Mouse (Mus musculus) lung, postnatal 10 days (tissue): Measurements from ENCODE around the gene Ubl4a.
"Not testable (repeated sequence)": the region's sequence is repeated elsewhere in the genome, so short reads cannot be mapped to it uniquely, and the experiment has no call there.

Source experiments
- DNase-seq: peaks from one replicate; pipeline ENCODE4 v3.0.0; 2021

Ubl4a gene

DNA sequence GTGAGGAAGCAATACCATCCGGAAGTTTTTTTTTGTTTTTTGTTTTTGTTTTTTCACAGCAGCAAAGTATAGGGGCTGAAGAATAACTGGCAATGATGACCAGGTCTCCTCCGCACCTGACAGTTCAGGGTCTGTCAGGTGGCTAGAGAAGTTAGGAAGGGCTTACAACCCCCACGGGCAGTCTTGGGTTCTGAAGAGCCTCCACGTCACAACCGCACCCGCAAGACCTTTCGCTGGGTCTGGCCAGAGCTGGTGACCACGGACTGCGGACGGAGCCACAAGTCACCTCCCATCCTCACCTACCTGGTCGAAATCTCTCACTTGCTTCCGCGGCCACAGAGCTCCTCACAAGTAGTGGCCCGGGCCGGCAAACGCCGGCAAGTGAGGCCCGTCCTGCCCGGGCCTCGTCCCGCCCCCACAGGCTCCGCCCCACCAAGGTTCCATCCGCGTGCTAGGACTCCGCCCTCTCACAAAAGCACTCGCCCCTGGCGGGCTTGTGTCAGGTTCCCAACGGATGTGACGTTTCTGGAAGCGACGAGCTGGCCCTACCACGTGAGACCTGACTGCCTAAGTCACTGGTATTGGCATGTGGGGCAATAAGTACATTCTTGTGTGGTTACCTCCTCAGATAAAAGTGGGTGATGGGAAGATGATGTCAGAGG lies at the start of gene Ubl4a, which contains the start of gene Slc10a3:
Ubl4a (minus strand) TSS at position 331 of the 662 bp plus-strand sequence.
Slc10a3 (minus strand) TSS at position 462 of the 662 bp plus-strand sequence.
- DNase-seq = peak; percentile 95

DNA sequence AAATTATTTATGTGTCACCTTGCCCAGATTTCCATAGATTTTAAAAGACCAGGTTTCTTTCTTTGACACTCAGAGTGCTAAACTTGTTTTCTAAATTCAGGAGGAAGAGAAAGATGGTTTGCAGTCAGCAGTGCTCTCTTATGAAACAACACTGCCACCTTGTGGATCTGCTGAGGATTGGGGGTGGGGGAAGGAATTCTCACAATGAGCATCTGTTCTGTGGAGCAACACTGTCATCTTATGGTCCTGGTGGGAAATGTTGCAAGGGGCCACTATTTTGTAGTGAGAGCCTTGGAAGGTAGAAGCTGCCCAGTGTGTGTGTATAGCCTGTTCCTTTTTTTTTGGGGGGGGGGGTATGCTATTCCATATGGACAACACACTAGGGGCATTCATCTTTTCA lies 40.4 kb upstream of the Ubl4a start:
- DNase-seq = peak; percentile 84

DNA sequence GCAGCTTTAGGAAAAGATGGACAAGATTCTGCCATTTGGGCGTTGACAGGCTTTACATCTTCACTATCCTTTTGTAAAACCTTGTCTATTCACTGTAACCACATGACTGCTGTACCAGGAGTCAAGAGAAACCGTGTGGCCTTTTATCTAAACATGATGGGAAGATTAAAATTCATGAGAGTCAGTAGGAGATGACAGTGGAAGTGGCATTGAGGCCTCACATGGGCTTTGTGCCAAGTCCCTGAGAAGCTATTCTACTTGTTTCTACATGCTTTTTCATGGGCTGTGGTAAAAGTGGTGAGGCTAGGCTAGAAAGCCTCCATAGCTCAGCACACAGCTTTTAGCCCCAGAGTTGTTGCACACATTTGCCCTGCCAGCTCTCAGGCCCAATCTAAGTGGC lies 35.3 kb upstream of the Ubl4a start:
- no peak for DNase-seq

DNA sequence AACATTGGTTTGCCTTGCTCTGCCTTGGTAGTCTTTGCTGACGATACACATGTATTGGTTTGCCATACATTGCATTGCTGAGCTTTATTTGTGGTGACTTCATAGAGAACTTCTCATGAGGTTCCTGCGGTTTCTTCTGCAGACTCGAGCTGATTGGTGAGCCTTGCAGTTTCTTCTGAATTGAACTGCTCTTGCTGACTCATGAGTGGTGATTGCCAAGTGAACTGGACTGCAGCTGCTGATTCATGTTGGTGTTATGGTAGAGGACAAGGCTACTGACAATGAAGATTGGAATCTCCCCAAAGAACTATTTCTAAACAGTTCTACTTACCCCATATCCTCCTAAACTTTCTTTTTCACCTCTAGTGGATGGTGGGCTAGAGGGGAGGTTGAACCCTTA lies 27.1 kb upstream of the Ubl4a start:
- no peak for DNase-seq

DNA sequence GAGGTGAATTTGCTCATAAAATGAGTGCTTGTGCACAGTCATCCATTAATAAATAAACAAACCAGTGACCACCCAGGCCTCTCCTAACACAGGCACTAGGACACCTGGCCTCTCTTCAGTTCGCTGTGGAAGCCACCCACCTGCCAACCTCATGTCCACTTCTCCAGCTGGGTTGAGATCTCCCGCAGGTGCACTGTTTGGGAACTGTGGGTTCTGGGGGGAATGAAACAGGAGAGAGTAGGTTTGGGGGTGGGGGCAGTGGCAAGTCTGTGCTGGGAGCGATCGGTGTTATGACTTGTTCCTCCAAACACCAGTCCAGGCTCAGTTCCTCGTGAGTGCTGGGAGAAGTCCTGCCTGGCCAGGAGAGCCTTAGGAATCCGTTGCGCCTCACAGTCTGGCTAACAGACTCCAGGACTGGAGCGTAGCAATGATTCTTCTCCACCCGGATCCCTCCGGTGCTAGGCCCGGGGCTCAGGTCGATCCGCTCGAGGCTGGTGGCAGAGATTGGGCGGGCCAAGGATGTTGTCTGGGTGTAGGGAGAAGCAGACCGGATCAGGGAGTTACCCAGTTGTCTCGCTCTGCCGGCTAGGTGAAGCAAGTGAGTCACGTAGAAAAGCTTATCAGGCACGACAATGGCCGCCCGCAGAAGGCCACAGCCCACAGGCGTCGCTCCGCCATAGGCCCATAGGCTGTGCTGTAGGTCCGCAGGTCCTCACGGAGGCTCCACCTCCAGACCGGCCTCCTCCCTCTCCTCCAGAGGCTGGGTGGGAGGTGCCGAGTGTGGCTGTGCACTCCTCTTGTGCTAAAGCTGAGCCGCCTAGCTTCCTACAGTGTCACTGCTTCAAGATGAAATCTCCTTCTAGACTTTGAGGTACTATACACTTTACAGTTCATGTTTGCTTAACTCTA lies 19.8 kb upstream of the Ubl4a start, which contains the start of the genes Fam3a and Ikbkg:
Fam3a (minus strand) TSS at position 738 of the 909 bp plus-strand sequence.
Ikbkg (plus strand) TSS at position 756 of the 909 bp plus-strand sequence.
- peak; percentile 93 for DNase-seq

DNA sequence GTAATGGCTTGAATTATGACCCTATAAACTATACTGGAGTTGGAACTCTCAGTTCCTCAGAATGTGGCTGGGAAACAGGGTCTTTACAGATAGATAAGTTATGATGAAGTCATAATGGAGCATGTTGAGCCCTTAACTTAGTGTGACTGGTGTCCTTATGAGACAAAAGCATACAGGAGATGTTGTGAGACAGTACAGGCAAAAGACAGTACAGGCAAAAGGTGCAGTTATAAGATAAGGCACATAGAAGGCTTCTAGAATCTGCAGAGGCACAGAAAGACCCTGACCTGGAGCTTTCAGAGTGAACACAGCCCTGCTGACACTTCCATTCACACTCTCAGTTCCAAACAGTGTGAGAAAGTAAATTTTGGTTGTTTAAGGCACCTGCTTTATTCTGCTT lies 15.1 kb upstream of the Ubl4a start:
- DNase-seq = no peak

DNA sequence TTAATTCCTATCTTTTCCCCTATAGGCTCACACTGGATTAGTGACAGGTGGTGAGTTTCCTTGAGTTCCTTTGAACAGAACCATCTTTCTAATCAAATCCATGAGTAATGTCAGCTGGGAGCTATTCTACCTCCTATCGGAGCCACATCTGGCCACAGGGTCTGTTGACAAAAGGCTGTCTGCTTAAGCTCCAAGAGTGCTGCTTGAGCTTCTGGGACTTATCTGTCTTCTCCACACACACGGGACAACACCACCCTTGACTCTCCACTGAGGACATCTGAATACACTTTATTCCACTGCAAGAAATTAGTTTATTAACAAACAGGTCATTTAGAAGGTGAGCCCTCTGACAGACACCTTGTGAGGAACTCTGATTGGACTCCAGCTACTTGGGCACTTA lies 11.4 kb upstream of the Ubl4a start:
- DNase-seq = no peak

DNA sequence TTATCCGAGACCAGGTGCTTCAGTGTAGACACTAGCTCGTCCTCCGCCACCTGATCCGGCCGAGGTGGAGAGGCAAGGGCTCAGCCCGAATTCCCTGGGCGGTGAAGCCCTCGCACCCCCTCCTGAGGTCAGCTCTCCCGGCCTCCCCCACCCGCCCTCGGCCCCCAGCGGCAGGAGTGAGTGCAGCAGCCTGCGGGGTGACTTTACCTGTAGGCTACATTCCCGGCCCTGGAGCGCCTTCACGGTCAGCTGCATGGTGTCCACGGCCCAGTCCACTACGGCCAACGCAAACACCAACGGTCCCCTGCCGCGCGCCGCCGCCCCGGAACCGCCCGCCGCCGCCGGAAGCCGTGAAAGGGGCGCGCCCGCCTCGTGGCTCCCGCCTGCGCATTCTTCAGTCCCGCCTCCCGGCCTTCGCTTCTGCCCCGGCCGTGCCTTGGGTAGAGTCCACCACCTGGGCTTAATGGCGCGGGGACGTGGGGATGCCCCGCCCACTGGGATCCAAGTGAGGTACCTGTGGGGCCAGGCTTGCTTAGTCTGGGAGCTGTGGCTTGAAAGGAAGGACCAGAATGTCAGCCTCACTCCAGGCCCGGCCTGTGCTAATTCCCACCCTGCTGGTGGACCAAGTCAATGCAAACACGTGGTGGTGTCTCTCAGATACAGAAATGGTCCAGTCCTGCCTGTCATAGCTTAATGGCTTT lies 4.7 kb downstream of the Ubl4a start:
- peak; percentile 80 for DNase-seq

DNA sequence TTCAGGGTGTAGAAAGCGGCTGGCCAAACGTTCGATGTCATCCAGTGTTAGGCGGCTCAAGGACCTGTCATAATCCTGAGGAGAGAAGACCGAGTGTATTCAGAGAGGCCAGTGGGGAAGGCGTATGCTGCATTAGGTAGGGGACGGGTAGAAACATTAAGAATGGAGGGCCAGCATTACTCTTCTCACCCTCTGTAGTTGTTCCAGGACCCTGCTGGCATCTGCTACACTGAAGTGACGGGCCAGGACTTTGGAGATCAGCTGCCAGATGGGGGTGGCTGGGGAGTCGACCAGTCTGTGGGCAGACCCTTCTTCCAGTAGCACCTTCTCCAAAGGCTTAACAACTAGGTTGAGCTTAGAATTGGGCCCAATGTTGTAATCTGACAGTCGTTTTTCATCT lies 5.5 kb downstream of the Ubl4a start:
- DNase-seq = no peak

DNA sequence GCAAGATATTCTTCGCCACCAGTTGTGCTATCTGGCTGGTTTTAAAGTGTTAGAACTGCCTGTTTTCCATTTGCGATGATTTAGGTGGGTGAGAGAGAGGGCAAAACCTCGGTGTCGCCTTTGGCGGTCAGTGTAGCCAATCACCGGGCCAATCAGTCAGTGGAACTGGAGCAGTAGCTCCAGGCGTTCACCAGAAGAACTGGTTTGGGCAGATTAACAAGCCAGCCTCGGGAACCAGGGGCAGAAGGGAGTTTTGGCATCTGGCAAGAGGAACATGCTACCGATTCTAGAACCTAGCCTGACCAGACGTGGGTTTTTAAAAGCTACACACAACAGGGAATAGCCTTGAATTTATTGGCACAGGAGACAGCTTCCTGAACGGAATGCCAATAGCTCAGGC lies 13.8 kb downstream of the Ubl4a start:
- DNase-seq = no peak

DNA sequence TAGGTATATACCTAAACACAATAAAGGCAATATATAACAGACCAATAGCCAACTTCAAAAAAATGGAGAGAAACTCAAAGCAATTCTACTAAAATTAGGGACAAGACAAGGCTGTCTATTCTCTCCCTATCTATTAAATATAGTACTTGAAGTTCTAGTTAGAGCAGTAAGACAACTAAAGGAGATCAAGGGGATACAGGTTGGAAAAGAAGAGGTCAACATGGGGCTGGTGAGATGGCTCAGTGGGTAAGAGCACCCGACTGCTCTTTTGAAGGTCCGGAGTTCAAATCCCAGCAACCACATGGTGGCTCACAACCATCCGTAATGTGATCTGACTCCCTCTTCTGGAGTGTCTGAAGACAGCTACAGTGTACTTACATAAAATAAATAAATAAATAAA lies 15.9 kb downstream of the Ubl4a start:
- not testable (repeated sequence) for DNase-seq

DNA sequence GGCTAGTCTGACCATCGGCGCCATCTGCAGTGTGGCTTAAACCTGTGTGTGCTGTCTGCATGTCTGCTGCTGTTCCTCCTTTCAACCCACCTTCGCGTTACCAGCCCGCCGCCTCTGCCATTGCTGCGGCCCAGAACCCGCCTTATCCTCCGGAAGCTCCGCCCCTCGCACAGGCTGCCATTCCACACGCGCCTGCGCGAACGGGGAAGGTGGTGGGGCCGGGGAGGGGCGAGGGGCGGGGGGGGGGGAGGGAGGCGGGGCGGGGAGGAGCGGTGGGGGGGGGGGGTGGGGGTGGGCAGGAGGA lies 19.6 kb downstream of the Ubl4a start, which contains the start of gene Lage3:
Lage3 (minus strand) TSS at position 152 of the 304 bp plus-strand sequence.
- DNase-seq = peak; percentile 88

DNA sequence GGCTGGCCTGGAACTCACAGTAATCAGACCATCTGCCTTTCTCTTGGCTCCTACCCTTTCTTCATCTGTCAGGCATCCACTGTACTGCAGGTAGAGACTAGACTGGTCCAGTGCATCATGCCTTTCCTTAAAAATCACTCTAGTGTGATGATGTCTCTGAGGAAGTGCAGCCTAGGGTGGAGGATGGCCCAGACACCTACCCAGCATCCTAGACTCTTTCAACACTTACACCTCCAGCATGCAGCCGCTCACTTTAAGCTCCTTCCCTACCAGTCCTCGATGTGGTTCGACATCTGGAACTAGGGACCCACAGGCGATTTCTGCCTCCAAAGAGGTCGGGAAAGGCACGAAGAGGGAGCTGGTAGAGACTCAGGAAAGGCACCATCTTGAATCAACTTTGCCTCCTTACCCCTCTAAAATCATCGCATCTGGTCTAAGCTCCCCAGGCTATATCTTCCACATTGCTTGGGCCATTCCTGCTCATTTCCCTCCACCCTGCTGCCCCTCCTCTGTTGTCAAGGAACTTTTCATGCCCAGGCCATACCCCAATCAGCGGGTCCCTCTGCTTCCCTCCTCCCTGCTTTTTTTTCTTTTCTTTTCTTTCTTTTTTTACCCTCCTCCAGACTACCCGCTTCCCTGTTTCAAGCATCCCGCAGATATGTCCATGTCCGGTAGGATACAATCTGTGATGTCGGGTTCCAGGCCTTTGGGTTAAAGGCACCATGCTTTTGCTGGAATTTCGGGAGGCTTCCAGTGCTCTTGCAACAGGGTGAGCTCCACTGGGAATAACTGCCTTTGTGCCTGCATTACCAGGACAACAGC lies 20.2 kb downstream of the Ubl4a start:
- no peak for DNase-seq

DNA sequence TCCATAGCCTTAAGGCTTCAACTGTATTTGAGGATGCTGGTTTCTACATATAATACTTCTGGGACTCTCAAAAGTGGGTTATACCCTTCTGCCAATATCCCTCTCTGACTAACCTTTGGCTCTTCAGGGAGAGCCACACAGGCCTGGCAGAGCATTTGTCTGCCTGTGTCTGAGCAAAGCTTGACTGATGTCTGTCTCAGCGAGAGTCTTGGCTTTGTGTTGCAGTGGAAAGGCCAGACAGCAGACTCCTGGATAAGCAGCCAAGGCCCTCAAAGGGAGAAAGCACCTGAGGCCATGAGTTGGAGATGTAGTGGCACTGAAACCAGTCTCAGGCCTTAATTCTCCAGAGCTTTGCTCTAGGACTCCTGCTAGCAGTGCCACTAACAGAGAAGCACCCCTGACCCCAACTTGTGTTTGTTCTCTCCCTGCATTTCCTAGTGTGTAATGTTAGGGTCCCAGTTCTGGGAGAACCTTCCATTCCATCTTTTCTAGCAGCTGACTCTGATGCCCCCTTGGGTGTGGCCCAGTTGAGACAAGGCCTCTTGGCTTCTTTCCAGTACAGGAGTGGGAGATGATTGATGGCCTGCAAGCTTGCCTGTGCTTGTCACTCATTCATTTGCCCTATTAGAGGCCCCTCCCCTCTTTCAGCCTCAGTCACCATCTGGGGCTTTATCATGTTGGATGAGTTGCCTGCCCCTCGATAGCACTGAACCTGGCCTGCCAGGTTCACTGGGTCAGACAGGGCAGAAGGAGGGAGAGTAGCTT lies 42.7 kb downstream of the Ubl4a start:
- no peak for DNase-seq

DNA sequence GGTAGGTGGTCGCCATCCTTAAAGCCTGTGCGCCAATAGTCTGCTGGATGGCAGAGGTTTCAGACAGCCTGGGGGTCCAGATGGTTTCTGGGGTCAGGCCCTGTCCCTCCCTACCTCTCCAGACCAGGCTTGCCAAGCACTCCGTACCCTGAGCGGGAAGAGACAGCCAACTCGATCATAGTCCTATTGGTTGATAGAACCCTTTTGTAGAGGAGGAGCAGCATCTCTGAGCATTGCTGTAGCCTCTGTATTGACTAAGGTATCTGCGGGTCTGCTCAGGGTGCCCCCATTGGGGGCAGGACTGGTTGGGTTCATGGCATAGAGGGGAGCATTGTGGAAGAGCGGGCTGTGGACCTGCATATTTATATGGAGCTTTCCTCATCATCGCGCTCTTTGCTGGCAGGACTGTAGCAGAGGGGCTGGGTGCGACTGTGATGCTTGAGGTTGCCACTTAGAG lies 43.8 kb downstream of the Ubl4a start:
- DNase-seq = no peak

DNA sequence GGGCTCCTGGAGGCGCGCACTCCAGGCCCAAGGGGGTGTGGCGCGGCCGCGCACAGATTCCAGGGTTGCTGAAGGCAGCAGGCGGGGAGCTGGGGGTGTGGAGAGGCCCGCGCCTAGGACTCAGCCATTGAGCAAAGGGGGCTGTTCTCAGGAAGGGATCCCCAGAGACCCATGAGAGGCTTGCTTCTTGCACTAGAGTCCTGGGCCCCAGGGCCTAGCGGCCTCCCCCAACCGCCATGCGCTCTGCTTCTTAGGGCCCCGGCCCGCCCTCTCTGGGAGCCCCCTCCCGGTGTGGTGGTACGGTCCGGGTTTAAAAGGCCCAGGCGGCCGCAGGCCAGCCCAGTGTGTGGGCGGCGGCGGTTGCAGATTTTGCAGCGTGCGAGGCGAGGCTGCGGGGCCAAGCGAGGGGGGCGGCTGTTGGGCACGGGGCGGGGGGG lies 44.3 kb downstream of the Ubl4a start, which contains the start of gene Plxna3:
Plxna3 (plus strand) TSS at position 342 of the 437 bp plus-strand sequence.
- peak; percentile 74 for DNase-seq
